Mouse (Mus musculus) intestine, embryonic 14.5 days (tissue): ENCODE measurements around the gene Espn. TPM values are rescaled to one million over a fixed set of nuclear protein-coding genes. Genes with fewer than 3 reads are reported as not detected.

ENCODE experiments used
- ATAC-seq: fragments of 200-750 bp; cut with Nextera tagmentation; replicated peaks from 2 replicates; pipeline ENCODE4 v1.8.0; 2017; ENCODE audit warnings: low read depth, moderate number of reproducible peaks, moderate TSS enrichment, moderate library complexity; ENCODE audit not compliant: low FRiP score, low TSS enrichment
- DNase-seq: peaks from one replicate; pipeline ENCODE4 v3.0.0-alpha.2; 2018; ENCODE audit warnings: low spot score
- H3K27ac ChIP-seq: fragments of 300-500 bp; sonication (generic); 2 replicates; pipeline ENCODE4 v1.5.1; 2014; ENCODE audit warnings: low read depth, mild to moderate bottlenecking, control low read depth
- H3K27me3 ChIP-seq: fragments of 300-500 bp; sonication (generic); replicated peaks from 2 replicates; pipeline ENCODE4 v1.6.1; 2014; ENCODE audit warnings: low read length, control low read depth; ENCODE audit not compliant: control insufficient read depth, insufficient read depth
- H3K36me3 ChIP-seq: fragments of 300-500 bp; sonication (generic); 2 replicates; pipeline ENCODE4 v1.6.1; 2014; ENCODE audit warnings: low read length, control low read depth; ENCODE audit not compliant: control insufficient read depth, insufficient read depth
- H3K4me1 ChIP-seq: fragments of 300-500 bp; sonication (generic); replicated peaks from 2 replicates; pipeline ENCODE4 v1.6.1; 2014; ENCODE audit warnings: low read length, control low read depth, mixed read lengths; ENCODE audit not compliant: control insufficient read depth, insufficient read depth
- H3K4me2 ChIP-seq: fragments of 300-500 bp; sonication (generic); 2 replicates; pipeline ENCODE4 v1.6.1; 2014; ENCODE audit warnings: low read length
- H3K4me3 ChIP-seq: fragments of 300-500 bp; sonication (generic); 2 replicates; pipeline ENCODE4 v1.5.1; 2014; ENCODE audit warnings: low read depth, low read length, control low read depth, mixed read lengths
- H3K9ac ChIP-seq: fragments of 300-500 bp; sonication (generic); 2 replicates; pipeline ENCODE4 v1.6.1; 2014; ENCODE audit warnings: mild to moderate bottlenecking, low read length
- H3K9me3 ChIP-seq: fragments of 300-500 bp; sonication (generic); 2 replicates; pipeline ENCODE4 v1.6.1; 2016; ENCODE audit warnings: low read length, control low read depth; ENCODE audit not compliant: control insufficient read depth
- WGBS: fragments of 180-500 bp; shearing (Covaris S2); extraction: QIAGEN DNeasy Blood & Tissue Kit; methylation state at CpG from one replicate; pipeline ENCODE4 v1.1.7; 2014; 5-methylcytosine and 5-hydroxymethylcytosine counted together
- polyA plus RNA-seq: library from polyadenylated mRNA; unstranded; fragments of >200 nt; fragmentation: Nextera tagmentation; extraction: Ambion mirVana; gene quantifications from 2 replicates; pipeline ENCODE4 v1.2.1, GENCODE M21; 2014

The Espn gene
- polyA plus RNA-seq, 1 experiment from 2014 or later, result 24.2 TPM

DNA sequence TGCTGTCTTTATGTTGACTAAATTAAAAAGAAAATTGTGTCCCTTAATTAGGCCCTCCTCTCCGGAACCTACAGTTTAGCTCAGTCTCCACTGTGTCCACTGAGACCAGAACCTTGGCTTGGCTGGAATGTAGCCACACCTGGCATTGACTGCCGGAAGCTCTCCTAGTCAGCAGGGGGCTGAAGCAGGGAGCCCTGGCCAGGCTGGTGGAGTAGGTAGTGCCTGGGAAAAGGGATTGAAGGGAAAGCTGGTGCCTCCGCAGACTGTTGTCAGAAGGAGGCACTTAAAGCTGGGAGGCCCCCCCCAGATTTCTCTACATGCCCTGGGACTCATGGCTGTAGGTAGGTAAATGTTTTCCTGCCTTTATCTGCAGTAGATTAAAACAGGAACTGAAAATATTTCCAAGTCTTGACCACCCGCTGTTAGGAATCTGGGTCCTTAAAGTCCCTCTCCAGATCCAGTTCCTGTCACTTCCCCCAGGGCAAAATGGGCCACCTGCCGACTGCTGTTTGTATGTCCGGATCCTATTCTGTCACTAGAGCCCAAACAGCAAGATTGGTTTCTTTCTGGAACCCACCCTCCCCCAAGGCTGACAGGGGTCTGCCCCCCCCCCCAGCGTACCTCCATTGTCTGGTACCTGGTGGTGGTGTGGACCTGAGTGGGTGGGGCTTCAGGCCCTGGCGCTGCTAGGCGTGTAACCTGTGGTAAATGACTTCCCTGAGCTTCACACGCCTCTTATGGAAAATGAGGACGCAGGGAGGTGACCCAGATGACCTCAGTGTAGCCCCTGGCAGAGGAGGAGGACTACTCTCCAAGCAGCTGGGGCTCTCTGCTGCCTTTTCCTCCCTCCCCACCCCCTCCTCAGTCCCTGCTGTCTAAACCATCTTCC, 54.0 kb downstream of the Espn start:
- Histone ChIP-seq H3K4me1 (no peaks in the 10 kb centered on the region), H3K27me3 (no peaks in the 10 kb centered on the region), H3K4me3 (no peak overlapping the region), H3K9ac (no peak overlapping the region), H3K4me2 (peak overlapping the region; percentile 20; the same call in 1 of the 2 replicates), H3K27ac (no peak overlapping the region), H3K9me3 (no peaks in the 10 kb centered on the region), H3K36me3 (peaks cover 6% of the 10 kb centered on the region; the same call in 1 of the 2 replicates)
- no peak for DNase-seq
- no peak for ATAC-seq
- WGBS, result 31% methylated on average over 11 of the region's 11 CpGs

GRCm38 (mm10) chr4:152096927-152097326, 55.2 kb downstream of the Espn start:
- H3K36me3 ChIP-seq, result no peaks in the 10 kb centered on the region
- no peak for ATAC-seq

DNA sequence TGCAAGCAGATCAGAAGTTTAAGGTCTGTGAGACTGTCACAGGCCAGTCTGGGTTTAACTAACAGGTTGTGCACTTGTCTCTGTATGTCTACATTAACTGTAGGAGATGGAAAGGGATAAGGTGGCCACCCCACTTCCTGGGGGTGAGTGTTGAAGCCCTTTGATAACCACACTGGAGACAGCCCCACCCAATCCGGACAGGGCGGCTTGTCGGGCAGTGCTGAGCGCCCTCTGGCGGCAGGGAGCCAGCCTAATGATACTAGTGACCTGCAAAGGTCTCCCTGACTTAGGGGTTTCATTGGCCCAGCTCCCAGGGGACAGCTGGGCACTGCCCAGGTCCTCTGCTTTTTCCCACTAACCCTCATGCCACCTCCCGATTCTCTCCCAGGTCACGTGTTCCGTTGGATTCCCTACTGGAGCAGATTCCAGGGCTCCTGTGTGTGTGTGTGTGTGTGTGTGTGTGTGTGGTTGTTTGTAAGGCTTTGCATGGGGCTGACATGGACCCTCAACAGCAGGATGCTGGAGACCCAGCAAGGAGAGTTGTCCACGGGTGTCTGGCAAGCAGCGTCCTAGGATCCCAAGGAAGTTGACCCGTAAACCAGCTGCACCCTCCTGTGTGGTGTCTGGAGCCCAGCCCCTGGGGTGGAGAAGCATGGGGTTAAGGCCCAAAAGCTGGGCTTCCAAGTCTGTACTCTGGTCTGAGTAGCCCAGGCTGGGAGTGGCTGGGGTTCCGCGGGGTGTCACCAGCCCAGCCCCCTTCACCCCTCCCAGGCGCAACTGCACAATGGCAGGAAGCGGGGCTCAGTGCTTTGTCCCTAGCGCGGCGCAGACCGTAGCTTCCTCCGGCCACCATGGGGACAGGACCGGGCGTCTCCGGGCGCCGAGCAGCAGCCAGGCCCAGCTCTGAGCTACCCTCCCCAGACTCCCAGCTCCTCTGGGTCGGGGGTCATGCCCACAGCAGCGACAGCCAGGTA, 55.9 kb downstream of the Espn start:
- Histone ChIP-seq H3K9ac (no peak overlapping the region), H3K4me1 (no peaks in the 10 kb centered on the region), H3K27ac (no peak overlapping the region), H3K9me3 (no peaks in the 10 kb centered on the region), H3K4me2 (no peak overlapping the region), H3K27me3 (no peaks in the 10 kb centered on the region), H3K4me3 (peak overlapping the region; percentile 3; the same call in 1 of the 2 replicates), H3K36me3 (no peaks in the 10 kb centered on the region)
- DNase-seq (peak; percentile 78), ATAC-seq (no peak)
- 32% methylated on average over 26 of the region's 27 CpGs for WGBS

More at GRCm38 (mm10) chr4:152096927-152097326, 55.2 kb downstream of the Espn start:
- DNase-seq, result no peak
- Histone ChIP-seq H3K9ac (no peak overlapping the region), H3K4me1 (no peaks in the 10 kb centered on the region), H3K27me3 (no peaks in the 10 kb centered on the region), H3K4me2 (no peak overlapping the region), H3K9me3 (no peaks in the 10 kb centered on the region), H3K27ac (no peak overlapping the region), H3K4me3 (peak overlapping the region; percentile 3; the same call in 1 of the 2 replicates)
- WGBS, result 54% methylated on average over 6 of the region's 6 CpGs

- Histone ChIP-seq H3K36me3 (no peaks in the 10 kb centered on the region), H3K9me3 (no peaks in the 10 kb centered on the region), H3K27ac (no peak overlapping the region), H3K4me2 (no peak overlapping the region), H3K4me3 (no peak overlapping the region), H3K9ac (no peak overlapping the region), H3K27me3 (no peaks in the 10 kb centered on the region), H3K4me1 (no peaks in the 10 kb centered on the region)
- DNase-seq (no peak), ATAC-seq (no peak)
- 89% methylated on average over 12 of the region's 12 CpGs for WGBS
These were observed 57.9 kb downstream of the Espn start for GRCm38 (mm10) chr4:152094233-152094632.

- Histone ChIP-seq H3K9me3 (no peaks in the 10 kb centered on the region), H3K4me3 (no peak overlapping the region), H3K27ac (no peak overlapping the region), H3K27me3 (no peaks in the 10 kb centered on the region), H3K4me2 (no peak overlapping the region), H3K9ac (no peak overlapping the region), H3K36me3 (no peaks in the 10 kb centered on the region), H3K4me1 (peaks cover 7% of the 10 kb centered on the region)
- ATAC-seq (no peak), DNase-seq (no peak)
- WGBS, result 58% methylated on average over 8 of the region's 8 CpGs
These were observed 59.3 kb downstream of the Espn start for GRCm38 (mm10) chr4:152092751-152093293.

- no peaks in the 10 kb centered on the region for H3K27me3 ChIP-seq
- no peak overlapping the region for H3K4me2 ChIP-seq
- H3K27ac ChIP-seq, result no peak overlapping the region
- ATAC-seq, result no peak
- no peaks in the 10 kb centered on the region for H3K36me3 ChIP-seq
- no peaks in the 10 kb centered on the region for H3K9me3 ChIP-seq
- WGBS, result 85% methylated on average over 9 of the region's 9 CpGs
- H3K9ac ChIP-seq, result no peak overlapping the region
- H3K4me1 ChIP-seq, result peaks cover 16% of the 10 kb centered on the region
- no peak overlapping the region for H3K4me3 ChIP-seq
- no peak for DNase-seq
These were observed 62.0 kb downstream of the Espn start for GRCm38 (mm10) chr4:152090191-152090590.

- Histone ChIP-seq H3K27me3 (no peaks in the 10 kb centered on the region), H3K9me3 (no peaks in the 10 kb centered on the region), H3K4me2 (0 out of 2 replicates have a peak overlapping the region, but pooled peaks have one; percentile 65), H3K4me1 (peaks cover 16% of the 10 kb centered on the region), H3K27ac (no peak overlapping the region), H3K36me3 (no peaks in the 10 kb centered on the region), H3K9ac (no peak overlapping the region), H3K4me3 (no peak overlapping the region)
- no peak for DNase-seq
- 51% methylated on average over 8 of the region's 8 CpGs for WGBS
- ATAC-seq, result no peak
These were observed 63.5 kb downstream of the Espn start for GRCm38 (mm10) chr4:152088556-152089120.

- H3K4me1 ChIP-seq, result peaks cover 16% of the 10 kb centered on the region
- DNase-seq (no peak), ATAC-seq (no peak)
- no peaks in the 10 kb centered on the region for H3K36me3 ChIP-seq
- peak overlapping the region; percentile 65; the same call in 1 of the 2 replicates for H3K4me2 ChIP-seq
- H3K4me3 ChIP-seq, result peak overlapping the region; percentile 65; the same call in 1 of the 2 replicates
- WGBS, result 58% methylated on average over 4 of the region's 4 CpGs
- H3K27me3 ChIP-seq, result no peaks in the 10 kb centered on the region
- 0 out of 2 replicates have a peak overlapping the region, but pooled peaks have one; percentile 10 for H3K9ac ChIP-seq
- no peak overlapping the region for H3K27ac ChIP-seq
- no peaks in the 10 kb centered on the region for H3K9me3 ChIP-seq
These were observed 64.0 kb downstream of the Espn start for GRCm38 (mm10) chr4:152088133-152088532.
